Mouse (Mus musculus) gastrocnemius, adult 2 months (tissue): ENCODE measurements around the gene Fgfr2. TPM values are rescaled to one million over a fixed set of nuclear protein-coding genes. Genes with fewer than 3 reads are reported as not detected.
A peak's percentile ranks its signal among the peaks of the same experiment; 100 is the strongest.

Experiments
- DNase-seq: peaks from one replicate; pipeline ENCODE4 v3.0.0; 2022
- H3K27ac ChIP-seq: fragments of 200-600 bp; 2 replicates; pipeline ENCODE4 v1.8.1; 2022; ENCODE audit warnings: mild to moderate bottlenecking
- H3K4me3 ChIP-seq: fragments of 200-600 bp; 2 replicates; pipeline ENCODE4 v1.8.1; 2022; ENCODE audit warnings: mild to moderate bottlenecking, moderate library complexity
- CTCF ChIP-seq: fragments of 200-600 bp; IDR thresholded peaks from 2 replicates; pipeline ENCODE4 v1.8.1; 2022; ENCODE audit warnings: antibody characterized with exemption, mild to moderate bottlenecking, moderate library complexity
- intact Hi-C: fragments of 180-260 bp; cut with DNase I; formaldehyde crosslinking; loops from one replicate; pipeline ENCODE4 v1.15.1; 2025
- total RNA-seq, 2 experiments: library from RNA; stranded (reverse); gene quantifications; 2 replicates each; pipeline ENCODE4 v1.2.3; 2021

Gene Fgfr2
- total RNA-seq, 2 experiments from 2014 or later: 0.15 to 0.33 TPM

- intact Hi-C loops: no loop called here
- Histone ChIP-seq H3K4me3 (no peak overlapping the region), H3K27ac (peak overlapping the region; percentile 16; the same call in 1 of the 2 replicates)
- no peak for DNase-seq
- no peak for TF ChIP-seq CTCF
These were observed 2153.6 kb downstream of the Fgfr2 start for GRCm38 (mm10) chr7:130969507-130969906.

GRCm38 (mm10) chr7:130969076-130969475, 2154.1 kb downstream of the Fgfr2 start:
- H3K27ac ChIP-seq: peak overlapping the region; percentile 80
- intact Hi-C loops: no loop called here
- no peak for TF ChIP-seq CTCF
- DNase-seq: no peak
- no peak overlapping the region for H3K4me3 ChIP-seq

- peak; percentile 50 for TF ChIP-seq CTCF
- intact Hi-C loops: no loop called here
- Histone ChIP-seq H3K27ac (peak overlapping the region; percentile 80), H3K4me3 (peak overlapping the region; percentile 21; the same call in 1 of the 2 replicates)
- peak; percentile 77 for DNase-seq
These were observed 2154.6 kb downstream of the Fgfr2 start for GRCm38 (mm10) chr7:130968537-130968936.

DNA sequence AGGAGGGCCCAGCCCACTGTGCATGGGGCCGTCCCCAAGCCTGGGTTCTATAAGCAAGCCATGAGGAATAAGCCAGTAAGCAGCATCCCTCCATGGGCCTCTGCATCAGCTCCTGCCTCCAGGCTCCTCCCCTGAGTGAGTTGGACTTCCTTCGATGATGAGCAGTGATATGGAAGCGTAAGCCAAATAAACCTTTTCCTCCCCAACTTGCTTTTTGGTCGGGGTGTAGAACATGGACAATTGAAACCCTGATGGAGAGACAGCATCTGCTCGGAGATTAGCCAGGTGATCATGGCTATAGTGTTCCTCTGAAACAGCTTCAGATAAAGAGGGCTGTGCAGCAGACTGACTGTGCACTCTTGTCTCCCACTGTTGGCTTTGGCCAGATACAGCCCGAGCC, 2155.2 kb downstream of the Fgfr2 start:
- intact Hi-C loops: no loop called here
- H3K4me3 ChIP-seq: no peak overlapping the region
- peak overlapping the region; percentile 80 for H3K27ac ChIP-seq
- no peak for TF ChIP-seq CTCF
- DNase-seq: no peak

- intact Hi-C loops: no loop called here
- H3K27ac ChIP-seq: peak overlapping the region; percentile 77
- TF ChIP-seq CTCF: no peak
- no peak for DNase-seq
- no peak overlapping the region for H3K4me3 ChIP-seq
These were observed 2156.3 kb downstream of the Fgfr2 start for GRCm38 (mm10) chr7:130966876-130967275.

- no peak for TF ChIP-seq CTCF
- intact Hi-C loops: no loop called here
- DNase-seq: no peak
- H3K27ac ChIP-seq: peak overlapping the region; percentile 77
- no peak overlapping the region for H3K4me3 ChIP-seq
These were observed 2156.7 kb downstream of the Fgfr2 start for GRCm38 (mm10) chr7:130966451-130966850.

DNA sequence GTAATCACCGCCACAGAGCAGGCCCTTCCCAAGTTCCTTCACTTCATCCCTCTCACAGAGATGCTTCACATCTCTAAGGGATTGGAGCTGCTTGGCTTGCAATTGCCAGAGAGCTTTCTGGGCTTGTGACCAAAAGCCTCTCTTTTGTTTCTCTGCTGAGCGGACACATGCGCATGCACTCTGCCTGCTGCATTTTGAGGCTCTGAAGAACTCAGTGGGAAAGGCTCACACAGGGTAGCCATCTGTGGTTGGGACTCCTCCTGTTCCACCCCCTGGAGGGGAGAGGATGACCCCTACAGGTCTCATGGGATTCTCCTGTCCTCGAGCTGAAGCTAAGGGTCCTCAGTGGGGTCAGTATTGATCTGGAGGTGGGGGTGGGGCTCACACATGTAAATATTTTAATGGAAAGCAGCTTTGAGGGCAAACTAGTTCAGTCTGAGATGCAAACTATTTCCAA, 2157.2 kb downstream of the Fgfr2 start:
- H3K27ac ChIP-seq: peak overlapping the region; percentile 77
- TF ChIP-seq CTCF: no peak
- H3K4me3 ChIP-seq: no peak overlapping the region
- DNase-seq: peak; percentile 70
- intact Hi-C loops: no loop called here

DNA sequence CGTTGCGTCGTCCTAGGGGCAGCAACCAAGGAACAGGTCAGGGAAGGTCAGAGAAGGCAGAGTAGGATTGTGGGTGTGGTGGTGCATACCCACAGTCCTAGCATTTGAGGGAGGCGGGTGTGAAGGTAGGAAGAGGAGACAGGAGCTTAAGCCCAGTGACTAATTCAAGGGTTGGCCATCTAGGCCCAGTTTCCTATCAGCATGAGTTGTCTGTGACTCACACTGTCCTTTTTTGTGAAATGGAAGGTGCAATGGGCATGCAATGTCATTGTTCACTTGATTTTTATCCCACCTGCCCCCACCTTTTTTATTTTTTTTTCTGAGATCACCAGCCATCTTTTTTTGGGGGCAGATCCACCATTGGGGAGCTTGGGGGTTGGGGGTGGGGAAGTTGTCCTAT, 2157.8 kb downstream of the Fgfr2 start:
- no peak for TF ChIP-seq CTCF
- Histone ChIP-seq H3K4me3 (no peak overlapping the region), H3K27ac (peak overlapping the region; percentile 77)
- intact Hi-C loops: no loop called here
- DNase-seq: no peak

DNA sequence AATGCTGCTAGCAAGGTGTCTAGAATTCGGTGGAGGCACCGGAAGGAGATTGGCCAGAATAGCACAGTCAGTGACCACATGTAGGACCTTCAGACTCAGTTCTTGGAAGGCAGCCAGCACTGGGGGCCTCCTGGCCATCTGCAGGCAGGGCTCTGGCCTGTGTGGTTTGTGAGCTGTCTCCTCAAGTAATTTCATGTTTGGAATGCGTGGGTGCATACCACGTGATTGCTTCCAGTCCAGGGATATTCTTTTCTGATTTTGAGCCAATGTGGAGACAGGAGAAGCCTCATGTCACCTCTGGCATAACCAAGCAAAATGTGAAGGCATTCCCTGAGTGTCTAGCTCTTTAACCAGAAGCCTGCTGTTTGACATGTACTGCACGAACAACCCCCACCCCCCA, 2158.5 kb downstream of the Fgfr2 start:
- Histone ChIP-seq H3K27ac (peak overlapping the region; percentile 77; the same call in 1 of the 2 replicates), H3K4me3 (no peak overlapping the region)
- peak; percentile 71 for DNase-seq
- intact Hi-C loops: no loop called here
- no peak for TF ChIP-seq CTCF

DNA sequence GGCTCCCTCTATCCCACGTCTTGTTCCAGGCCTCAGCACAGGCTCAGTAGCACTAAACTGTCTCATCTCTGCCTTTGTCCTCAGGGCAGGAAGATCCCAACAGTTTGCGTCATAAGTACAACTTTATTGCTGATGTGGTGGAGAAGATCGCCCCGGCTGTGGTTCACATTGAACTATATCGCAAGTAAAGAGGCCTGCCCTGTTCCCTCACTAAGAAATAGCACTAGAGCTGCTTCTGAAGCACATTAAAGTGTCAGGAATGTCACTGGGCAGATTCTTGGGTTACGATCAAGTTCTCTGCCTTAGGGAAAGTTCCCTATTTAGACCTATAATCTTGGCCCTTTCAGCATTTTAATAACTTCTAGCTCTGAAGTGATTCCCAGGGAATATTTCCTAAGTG, 2161.7 kb downstream of the Fgfr2 start:
- TF ChIP-seq CTCF: no peak
- peak overlapping the region; percentile 71; the same call in 1 of the 2 replicates for H3K27ac ChIP-seq
- H3K4me3 ChIP-seq: no peak overlapping the region
- DNase-seq: no peak
- intact Hi-C loops: no loop called here

DNA sequence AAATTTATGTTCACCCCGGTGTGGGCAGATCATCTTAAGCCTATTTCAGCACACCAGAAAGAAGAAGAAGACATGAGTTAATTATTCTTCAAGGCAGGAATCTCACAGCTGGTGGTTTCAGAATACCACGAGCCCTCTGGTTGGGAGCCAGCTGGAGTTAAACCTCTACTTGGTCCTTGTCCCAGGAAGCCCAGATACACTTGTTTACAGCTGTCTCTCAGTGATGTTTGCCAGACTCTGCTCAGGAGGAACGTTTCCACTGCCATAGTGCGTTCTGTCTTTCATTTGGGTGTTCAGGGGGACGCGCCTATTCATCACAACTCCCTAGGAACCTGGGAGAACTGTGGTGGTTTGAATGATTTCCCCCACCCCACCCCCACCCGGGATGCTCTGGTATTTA, 2163.3 kb downstream of the Fgfr2 start:
- no peak for TF ChIP-seq CTCF
- Histone ChIP-seq H3K27ac (peak overlapping the region; percentile 71), H3K4me3 (peak overlapping the region; percentile 38)
- intact Hi-C loops: no loop called here
- peak; percentile 92 for DNase-seq

GRCm38 (mm10) chr7:130958551-130958950, 2164.6 kb downstream of the Fgfr2 start:
- DNase-seq: no peak
- no peak for TF ChIP-seq CTCF
- intact Hi-C loops: no loop called here

DNA sequence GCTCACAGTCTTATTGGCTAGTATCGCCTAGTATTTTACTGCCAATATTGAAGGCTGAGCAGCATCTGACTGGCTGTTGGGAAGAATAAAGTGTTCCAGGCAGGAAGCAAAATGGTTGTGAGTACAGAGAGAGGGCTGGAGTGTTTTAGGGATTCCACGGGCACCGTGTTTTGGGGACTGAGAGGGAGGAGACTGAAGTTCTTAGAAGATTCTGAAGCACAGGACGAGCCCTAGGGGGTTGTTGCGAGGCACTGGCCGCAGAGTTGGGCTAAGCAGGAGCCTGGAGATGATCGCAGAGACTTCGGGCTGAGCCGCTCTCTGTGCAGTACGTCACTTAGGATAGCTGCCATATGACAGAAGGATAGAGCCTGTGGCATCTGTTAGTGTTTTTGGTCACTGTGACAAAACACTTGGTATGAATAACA, 2169.0 kb downstream of the Fgfr2 start:
- Histone ChIP-seq H3K27ac (0 out of 2 replicates have a peak overlapping the region, but pooled peaks have one; percentile 20), H3K4me3 (no peak overlapping the region)
- no peak for TF ChIP-seq CTCF
- intact Hi-C loops: no loop called here
- no peak for DNase-seq

More at GRCm38 (mm10) chr7:130958551-130958950, 2164.6 kb downstream of the Fgfr2 start:
- no peak overlapping the region for H3K27ac ChIP-seq
- H3K4me3 ChIP-seq: no peak overlapping the region

DNA sequence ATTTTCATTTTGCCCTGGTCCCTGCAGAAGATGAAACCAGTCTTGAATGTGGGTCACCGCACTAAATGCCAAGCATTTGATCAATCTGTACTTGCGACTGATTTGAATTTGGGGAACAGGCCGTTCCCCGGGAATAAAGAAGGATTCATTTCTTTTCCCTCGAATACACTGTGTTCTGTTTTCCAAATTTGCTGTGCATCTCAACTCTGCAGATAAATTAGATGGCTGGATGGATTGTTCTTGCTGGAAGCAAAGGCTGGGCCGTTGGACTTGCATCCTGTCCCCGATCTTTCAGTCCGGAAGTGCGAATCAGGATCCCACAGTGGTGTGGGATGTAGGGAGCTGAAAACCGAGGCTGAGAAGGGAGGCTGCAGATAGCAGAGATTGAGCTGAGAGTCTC, 2169.8 kb downstream of the Fgfr2 start:
- no peak for TF ChIP-seq CTCF
- DNase-seq: no peak
- no peak overlapping the region for H3K4me3 ChIP-seq
- intact Hi-C loops: no loop called here
- peak overlapping the region; percentile 20 for H3K27ac ChIP-seq
